Mouse (Mus musculus) intestine, embryonic 15.5 days (tissue): ENCODE results near the gene Grik3. TPM values are rescaled to one million over a fixed set of nuclear protein-coding genes. Genes with fewer than 3 reads are reported as not detected.

Experiments
- ATAC-seq: fragments of 200-750 bp; cut with Nextera tagmentation; 2 replicates; pipeline ENCODE4 v1.8.0; 2017; ENCODE audit warnings: moderate TSS enrichment, moderate library complexity
- H3K27ac ChIP-seq: fragments of 300-500 bp; sonication (generic); 2 replicates; pipeline ENCODE4 v1.5.1; 2015; ENCODE audit warnings: mild to moderate bottlenecking, inconsistent platforms
- H3K27me3 ChIP-seq: fragments of 300-500 bp; sonication (generic); replicated peaks from 2 replicates; pipeline ENCODE4 v1.6.1; 2015; ENCODE audit warnings: inconsistent platforms
- H3K36me3 ChIP-seq: fragments of 300-500 bp; sonication (generic); 2 replicates; pipeline ENCODE4 v1.6.1; 2015; ENCODE audit warnings: inconsistent platforms
- H3K4me1 ChIP-seq: fragments of 300-500 bp; sonication (generic); replicated peaks from 2 replicates; pipeline ENCODE4 v1.6.1; 2015; ENCODE audit warnings: inconsistent platforms
- H3K4me2 ChIP-seq: fragments of 300-500 bp; sonication (generic); replicated peaks from 2 replicates; pipeline ENCODE4 v1.6.1; 2015; ENCODE audit warnings: mild to moderate bottlenecking, inconsistent platforms
- H3K4me3 ChIP-seq: fragments of 300-500 bp; sonication (generic); replicated peaks from 2 replicates; pipeline ENCODE4 v1.5.1; 2015; ENCODE audit warnings: inconsistent platforms
- H3K9ac ChIP-seq: fragments of 300-500 bp; sonication (generic); 2 replicates; pipeline ENCODE4 v1.6.1; 2015; ENCODE audit warnings: inconsistent platforms
- H3K9me3 ChIP-seq: fragments of 300-500 bp; sonication (generic); 2 replicates; pipeline ENCODE4 v1.6.1; 2016; ENCODE audit warnings: inconsistent platforms
- WGBS: fragments of 180-500 bp; shearing (Covaris S2); methylation state at CpG from one replicate; pipeline ENCODE4 v1.1.7; 2015; 5-methylcytosine and 5-hydroxymethylcytosine counted together
- polyA plus RNA-seq: library from polyadenylated mRNA; unstranded; fragments of >200 nt; fragmentation: Nextera tagmentation; extraction: Ambion mirVana; gene quantifications from 2 replicates; pipeline ENCODE4 v1.2.1, GENCODE M21; 2015

The Grik3 gene
- polyA plus RNA-seq, 1 experiment from 2014 or later, result 0.43 TPM

DNA sequence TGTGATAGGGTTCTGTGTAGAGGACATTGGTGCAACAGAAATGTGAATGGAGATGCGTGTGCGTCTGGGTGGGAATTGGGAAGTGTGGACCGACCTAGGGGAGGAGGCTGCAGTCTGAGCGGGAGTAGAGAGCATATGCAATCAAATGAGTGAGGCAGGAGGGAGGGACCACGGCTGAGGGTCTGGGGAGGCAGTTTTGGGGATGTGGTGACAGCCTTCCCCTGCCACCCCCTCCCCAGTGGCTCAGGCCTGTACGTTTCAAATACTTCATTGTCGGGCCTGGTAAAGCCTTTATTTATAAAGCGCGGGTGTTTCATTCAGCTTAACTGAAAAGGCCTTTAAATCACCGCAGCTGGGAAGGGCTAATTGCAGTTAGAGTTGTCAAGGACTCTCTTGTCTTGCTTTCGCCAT, 44.5 kb downstream of the Grik3 start:
- Histone ChIP-seq H3K4me2 (no peak overlapping the region), H3K36me3 (no peaks in the 10 kb centered on the region), H3K4me1 (no peaks in the 10 kb centered on the region), H3K4me3 (no peak overlapping the region), H3K27ac (no peak overlapping the region), H3K27me3 (peaks cover 17% of the 10 kb centered on the region), H3K9ac (no peak overlapping the region), H3K9me3 (no peaks in the 10 kb centered on the region)
- WGBS, result 12% methylated on average over 11 of the region's 11 CpGs
- ATAC-seq, result no peak

DNA sequence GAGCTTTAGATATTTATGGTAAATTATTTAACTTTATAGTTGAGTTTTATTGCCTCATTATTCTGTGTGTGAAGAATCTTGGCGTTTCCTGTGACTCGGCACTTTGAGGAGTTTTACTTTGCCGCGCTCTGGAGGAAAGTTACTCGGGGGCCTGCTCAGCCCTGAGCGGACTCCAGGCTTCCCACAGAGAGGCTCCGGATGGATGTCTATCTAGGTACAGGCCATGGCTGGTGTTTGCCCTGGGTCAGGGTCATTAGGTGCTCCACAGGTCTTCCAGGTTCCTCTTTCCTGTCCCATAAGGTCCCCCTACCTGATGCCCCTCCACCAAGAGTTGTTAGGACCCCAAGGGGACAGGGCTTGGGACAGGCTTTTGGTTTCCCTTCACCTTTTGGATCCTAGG, 45.0 kb downstream of the Grik3 start:
- no peaks in the 10 kb centered on the region for H3K36me3 ChIP-seq
- ATAC-seq, result no peak
- 18% methylated on average over 7 of the region's 7 CpGs for WGBS
- no peak overlapping the region for H3K4me3 ChIP-seq
- H3K9me3 ChIP-seq, result no peaks in the 10 kb centered on the region
- H3K27ac ChIP-seq, result no peak overlapping the region
- H3K9ac ChIP-seq, result no peak overlapping the region
- H3K4me1 ChIP-seq, result no peaks in the 10 kb centered on the region
- no peak overlapping the region for H3K4me2 ChIP-seq
- peaks cover 17% of the 10 kb centered on the region for H3K27me3 ChIP-seq

DNA sequence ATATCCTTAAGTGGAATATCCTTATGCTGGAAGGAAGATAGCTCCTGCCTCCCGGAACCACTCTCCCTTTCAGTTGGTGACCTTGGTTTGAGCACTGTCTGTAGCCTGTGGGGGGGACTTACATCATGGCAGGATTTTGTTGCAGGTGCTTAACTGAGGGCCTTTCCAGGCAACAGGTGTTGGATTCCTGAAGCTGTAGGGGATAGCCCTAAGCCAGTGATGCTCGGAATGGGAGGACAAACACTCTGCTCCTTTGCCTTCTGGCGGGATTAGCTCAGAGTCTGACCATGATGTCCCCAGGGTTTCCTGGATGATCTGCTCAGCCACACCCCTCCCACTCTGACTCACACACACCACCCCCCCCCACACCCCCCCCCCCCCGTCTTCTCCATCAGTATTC, 45.5 kb downstream of the Grik3 start:
- ATAC-seq, result no peak
- Histone ChIP-seq H3K36me3 (no peaks in the 10 kb centered on the region), H3K27ac (no peak overlapping the region), H3K27me3 (peaks cover 17% of the 10 kb centered on the region), H3K4me2 (no peak overlapping the region), H3K4me1 (no peaks in the 10 kb centered on the region), H3K9me3 (no peaks in the 10 kb centered on the region), H3K9ac (no peak overlapping the region), H3K4me3 (no peak overlapping the region)
- 49% methylated on average over 4 of the region's 4 CpGs for WGBS

DNA sequence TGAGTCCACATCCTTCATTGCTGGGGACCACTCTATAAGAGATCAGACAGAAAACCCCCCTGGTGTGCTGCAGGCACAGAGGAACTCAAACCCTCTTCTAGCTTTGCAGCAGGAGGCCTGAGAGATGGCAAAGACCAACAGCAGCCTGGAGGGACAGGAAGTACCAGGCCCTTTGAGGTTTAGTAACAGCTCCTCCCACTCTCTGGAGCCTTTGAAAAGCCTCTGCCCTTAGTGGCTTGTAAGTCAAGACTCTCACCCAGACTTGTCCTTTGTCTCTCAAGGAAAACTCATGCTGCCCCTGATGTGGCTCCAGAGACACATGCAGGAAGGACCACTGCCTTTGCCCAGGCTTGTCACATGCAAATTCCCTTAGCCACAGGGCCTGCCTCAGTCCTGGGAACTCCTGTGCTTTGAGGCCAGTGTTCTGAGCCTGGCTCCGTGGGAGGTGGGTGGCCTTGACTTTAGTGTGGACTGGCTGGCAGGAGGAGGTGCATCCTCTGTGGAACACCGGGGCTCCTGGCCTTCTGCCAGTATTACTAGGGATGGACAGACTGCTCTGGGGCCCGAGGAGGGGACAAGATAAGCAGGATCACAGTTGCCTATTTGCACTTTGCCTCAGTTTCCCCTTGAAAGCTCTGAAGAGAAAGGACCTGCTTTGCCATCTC, 47.9 kb downstream of the Grik3 start:
- no peak for ATAC-seq
- H3K27ac ChIP-seq, result no peak overlapping the region
- no peaks in the 10 kb centered on the region for H3K9me3 ChIP-seq
- no peak overlapping the region for H3K9ac ChIP-seq
- no peaks in the 10 kb centered on the region for H3K4me1 ChIP-seq
- no peaks in the 10 kb centered on the region for H3K36me3 ChIP-seq
- peaks cover 14% of the 10 kb centered on the region for H3K27me3 ChIP-seq
- no peak overlapping the region for H3K4me3 ChIP-seq
- no peak overlapping the region for H3K4me2 ChIP-seq
- WGBS, result 10% methylated on average over 3 of the region's 3 CpGs

- ATAC-seq, result no peak
- 73% methylated on average over 9 of the region's 9 CpGs for WGBS
- Histone ChIP-seq H3K4me3 (no peak overlapping the region), H3K36me3 (no peaks in the 10 kb centered on the region), H3K27ac (no peak overlapping the region), H3K27me3 (peaks cover 4% of the 10 kb centered on the region; the same call in 1 of the 2 replicates), H3K9me3 (no peaks in the 10 kb centered on the region), H3K4me1 (no peaks in the 10 kb centered on the region), H3K9ac (no peak overlapping the region), H3K4me2 (no peak overlapping the region)
Observed at GRCm38 (mm10) chr4:125539617-125540016, 49.1 kb downstream of the Grik3 start.

DNA sequence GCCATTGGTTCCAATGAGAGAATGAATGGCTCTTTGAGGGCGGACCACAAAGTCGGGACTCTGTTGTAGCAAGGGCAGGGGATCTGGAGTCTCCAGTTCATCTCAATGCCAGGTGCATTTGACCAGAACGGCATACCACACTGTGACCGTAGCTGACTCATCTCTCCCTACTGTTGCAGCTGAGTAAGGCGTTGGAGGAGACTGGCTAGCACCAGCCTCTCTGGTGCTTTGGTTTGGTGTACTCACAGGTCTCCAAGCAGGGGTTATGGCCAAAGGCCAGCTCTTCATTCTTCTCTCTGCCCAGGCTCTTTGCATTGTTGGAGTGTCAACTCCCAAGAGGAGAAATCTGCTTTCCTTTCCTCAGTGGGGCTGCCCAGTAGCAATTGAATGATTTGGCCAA, 52.7 kb downstream of the Grik3 start:
- no peak overlapping the region for H3K4me3 ChIP-seq
- H3K27me3 ChIP-seq, result peaks cover 12% of the 10 kb centered on the region
- no peaks in the 10 kb centered on the region for H3K4me1 ChIP-seq
- H3K9ac ChIP-seq, result no peak overlapping the region
- no peak overlapping the region for H3K27ac ChIP-seq
- ATAC-seq, result no peak
- H3K9me3 ChIP-seq, result no peaks in the 10 kb centered on the region
- 86% methylated on average over 5 of the region's 5 CpGs for WGBS
- no peaks in the 10 kb centered on the region for H3K36me3 ChIP-seq
- H3K4me2 ChIP-seq, result no peak overlapping the region

DNA sequence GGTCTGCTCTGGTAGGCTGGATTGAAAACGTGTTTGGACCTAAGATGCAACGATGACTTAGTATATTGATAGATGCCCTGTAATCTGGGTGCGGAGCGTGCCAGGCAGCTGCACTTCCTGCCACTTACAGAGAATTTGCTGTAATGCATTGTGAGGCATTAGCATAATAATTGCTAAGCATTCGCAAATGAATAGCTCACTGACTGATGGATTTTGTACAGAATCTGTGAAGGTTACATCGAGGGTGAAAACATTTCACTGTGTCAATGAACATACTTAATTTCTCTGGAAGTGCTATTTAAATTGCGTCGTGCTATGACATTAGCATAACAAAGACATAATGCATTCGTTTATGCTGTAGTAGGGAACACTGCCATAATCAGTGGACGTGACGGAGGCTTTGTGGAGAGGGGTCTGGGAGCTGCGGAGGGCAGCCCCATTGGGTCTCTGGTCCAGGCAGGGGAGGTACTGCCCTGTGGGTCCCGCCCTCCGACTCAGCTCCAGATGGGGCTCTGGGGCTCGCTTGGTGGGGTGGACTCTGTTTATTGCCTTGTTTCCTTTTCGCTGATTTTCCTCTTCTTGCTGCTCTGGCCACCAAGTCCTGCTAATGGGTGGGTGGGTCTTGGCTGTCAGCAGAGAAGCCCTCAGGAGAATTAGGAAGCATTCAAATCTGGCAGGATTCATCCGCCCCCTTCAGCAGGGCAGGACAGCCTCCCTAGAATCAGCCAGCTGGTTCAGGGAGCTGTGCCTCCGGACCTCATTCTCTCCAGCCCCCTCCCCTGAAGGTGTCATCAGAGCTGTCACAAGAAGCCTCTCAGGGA, 54.7 kb downstream of the Grik3 start:
- Histone ChIP-seq H3K9ac (no peak overlapping the region), H3K36me3 (no peaks in the 10 kb centered on the region), H3K4me3 (no peak overlapping the region), H3K27ac (no peak overlapping the region), H3K9me3 (no peaks in the 10 kb centered on the region), H3K4me1 (no peaks in the 10 kb centered on the region), H3K27me3 (peaks cover 12% of the 10 kb centered on the region), H3K4me2 (no peak overlapping the region)
- ATAC-seq, result no peak
- 32% methylated on average over 18 of the region's 18 CpGs for WGBS

DNA sequence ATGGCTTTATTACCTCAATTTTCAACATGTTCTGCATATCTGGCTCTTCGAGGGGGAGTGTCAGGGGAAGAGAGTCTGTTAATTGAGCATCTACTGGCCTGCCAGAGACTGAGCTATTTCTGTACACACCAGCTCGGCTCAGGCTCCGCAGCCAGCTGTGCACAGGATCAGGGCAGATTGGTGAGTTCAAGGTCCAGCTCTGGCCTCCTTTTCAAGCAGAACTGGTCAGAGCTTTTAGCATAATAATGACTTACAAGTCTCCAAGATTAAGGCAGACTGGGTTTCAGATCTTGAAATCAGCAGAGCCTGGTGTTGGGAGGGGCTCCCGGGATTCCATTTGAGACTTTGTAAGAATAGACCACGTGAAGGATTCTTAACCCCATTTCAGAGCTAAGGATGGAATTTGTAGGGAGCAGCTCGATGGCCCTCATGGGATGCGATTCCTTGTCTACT, 55.3 kb downstream of the Grik3 start:
- no peak overlapping the region for H3K9ac ChIP-seq
- no peak overlapping the region for H3K4me2 ChIP-seq
- H3K4me1 ChIP-seq, result no peaks in the 10 kb centered on the region
- H3K4me3 ChIP-seq, result no peak overlapping the region
- peaks cover 12% of the 10 kb centered on the region for H3K27me3 ChIP-seq
- no peak for ATAC-seq
- WGBS, result 52% methylated on average over 7 of the region's 7 CpGs
- no peaks in the 10 kb centered on the region for H3K36me3 ChIP-seq
- H3K27ac ChIP-seq, result no peak overlapping the region
- H3K9me3 ChIP-seq, result no peaks in the 10 kb centered on the region

- 47% methylated on average over 5 of the region's 5 CpGs for WGBS
- no peak overlapping the region for H3K9ac ChIP-seq
- ATAC-seq, result no peak
- H3K4me2 ChIP-seq, result no peak overlapping the region
- H3K27ac ChIP-seq, result no peak overlapping the region
- peaks cover 12% of the 10 kb centered on the region for H3K27me3 ChIP-seq
- no peaks in the 10 kb centered on the region for H3K36me3 ChIP-seq
- no peaks in the 10 kb centered on the region for H3K9me3 ChIP-seq
- H3K4me1 ChIP-seq, result no peaks in the 10 kb centered on the region
- H3K4me3 ChIP-seq, result no peak overlapping the region
Observed at GRCm38 (mm10) chr4:125548190-125548589, 57.7 kb downstream of the Grik3 start.

DNA sequence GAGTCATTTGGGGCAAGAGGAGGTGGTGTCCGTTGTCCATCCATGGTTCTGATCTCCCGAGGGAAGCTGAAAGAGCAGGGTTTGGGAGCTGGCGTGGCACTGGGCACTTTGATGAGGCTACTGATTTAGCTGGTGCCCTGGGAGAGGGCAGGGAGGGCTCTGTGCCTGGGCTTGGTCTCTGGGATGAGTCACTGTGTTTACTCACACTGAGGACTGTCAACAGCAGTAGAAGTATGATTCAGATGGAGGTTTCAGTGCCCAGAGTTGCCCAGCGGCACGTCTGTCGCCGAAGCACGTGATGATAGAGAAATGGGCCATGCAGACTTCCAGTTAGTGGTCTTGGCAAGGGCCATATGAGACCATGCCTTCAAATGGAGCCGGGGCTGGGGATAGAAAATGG, 63.3 kb downstream of the Grik3 start:
- no peak overlapping the region for H3K9ac ChIP-seq

GRCm38 (mm10) chr4:125556405-125557308, 66.2 kb downstream of the Grik3 start:
- ATAC-seq, result 0 out of 2 replicates have a peak, but pooled peaks have one; percentile 51
- Histone ChIP-seq H3K9ac (no peak overlapping the region), H3K9me3 (no peaks in the 10 kb centered on the region), H3K4me3 (no peak overlapping the region), H3K27ac (no peak overlapping the region), H3K36me3 (no peaks in the 10 kb centered on the region), H3K27me3 (peaks cover 3% of the 10 kb centered on the region; the same call in 1 of the 2 replicates), H3K4me2 (no peak overlapping the region), H3K4me1 (0 out of 2 replicates have a peak, but pooled peaks cover 4% of the 10 kb centered on the region)
- WGBS, result 49% methylated on average over 14 of the region's 14 CpGs

More for the DNA sequence above, 63.3 kb downstream of the Grik3 start:
- no peaks in the 10 kb centered on the region for H3K9me3 ChIP-seq
- no peak overlapping the region for H3K4me3 ChIP-seq
- 0 out of 2 replicates have a peak, but pooled peaks cover 4% of the 10 kb centered on the region for H3K4me1 ChIP-seq
- whole genome bisulfite sequencing, result 85% methylated on average over 9 of the region's 9 CpGs
- ATAC-seq, result no peak
- H3K27me3 ChIP-seq, result peaks cover 3% of the 10 kb centered on the region; the same call in 1 of the 2 replicates
- no peak overlapping the region for H3K27ac ChIP-seq
- H3K36me3 ChIP-seq, result no peaks in the 10 kb centered on the region
- no peak overlapping the region for H3K4me2 ChIP-seq

GRCm38 (mm10) chr4:125559564-125559963, 69.1 kb downstream of the Grik3 start:
- peaks cover 7% of the 10 kb centered on the region; the same call in 1 of the 2 replicates for H3K27me3 ChIP-seq
- ATAC-seq, result no peak
- no peaks in the 10 kb centered on the region for H3K36me3 ChIP-seq
- no peak overlapping the region for H3K27ac ChIP-seq
- WGBS, result 51% methylated on average over 5 of the region's 5 CpGs
- 0 out of 2 replicates have a peak, but pooled peaks cover 13% of the 10 kb centered on the region for H3K4me1 ChIP-seq
- H3K4me2 ChIP-seq, result no peak overlapping the region
- no peaks in the 10 kb centered on the region for H3K9me3 ChIP-seq
- H3K4me3 ChIP-seq, result no peak overlapping the region
- H3K9ac ChIP-seq, result no peak overlapping the region
